Mouse (Mus musculus) myocyte (in vitro differentiated cells): ENCODE data around the gene Ybx2. TPM values are rescaled to one million over a fixed set of nuclear protein-coding genes. Genes with fewer than 3 reads are reported as not detected.
"Not testable (repeated sequence)": the region's sequence is repeated elsewhere in the genome, so short reads cannot be mapped to it uniquely, and the experiment has no call there.

Experiments
- H3K27me3 ChIP-seq: one replicate; pipeline ENCODE4 v1.6.1; 2011; ENCODE audit not compliant: control insufficient read depth, insufficient read depth, insufficient read length
- H3K36me3 ChIP-seq: one replicate; pipeline ENCODE4 v1.6.1; 2011; ENCODE audit not compliant: control insufficient read depth, insufficient read depth
- H3K4me2 ChIP-seq: one replicate; pipeline ENCODE4 v1.6.1; 2011; ENCODE audit warnings: low read depth, control low read depth
- H3K4me3 ChIP-seq: one replicate; pipeline ENCODE4 v1.5.1; 2011; ENCODE audit warnings: mild to moderate bottlenecking, control low read depth, moderate library complexity
- H3K79me2 ChIP-seq: one replicate; pipeline ENCODE4 v1.6.1; 2011; ENCODE audit not compliant: control insufficient read depth, insufficient read depth
- H3ac ChIP-seq: one replicate; pipeline ENCODE4 v1.6.1; 2011; ENCODE audit not compliant: control insufficient read depth, insufficient read length
- CEBPB ChIP-seq: IDR thresholded peaks from 2 replicates; pipeline ENCODE4 v1.6.1; 2011; ENCODE audit warnings: mild to moderate bottlenecking, moderate library complexity; ENCODE audit not compliant: poor library complexity, insufficient read depth, severe bottlenecking
- E2F4 ChIP-seq: IDR thresholded peaks from one replicate; pipeline ENCODE4 v1.6.1; 2011; ENCODE audit warnings: mild to moderate bottlenecking, control low read depth, moderate library complexity; ENCODE audit not compliant: insufficient read depth
- MAX ChIP-seq: IDR thresholded peaks from one replicate; pipeline ENCODE4 v1.6.1; 2011; ENCODE audit warnings: low read depth, mild to moderate bottlenecking, control low read depth
- MYOD1 ChIP-seq, 3 experiments: IDR thresholded peaks; one replicate each; pipeline ENCODE4 v1.6.1; 2011; ENCODE audit warnings: control low read depth in 2 of 3, low read depth in 2 of 3, mild to moderate bottlenecking in 2 of 3, moderate library complexity in 1 of 3; ENCODE audit not compliant: insufficient read length in 2 of 3, control insufficient read depth in 1 of 3
- MYOG ChIP-seq, 3 experiments: IDR thresholded peaks; one replicate each; pipeline ENCODE4 v1.6.1; 2011; ENCODE audit warnings: control low read depth in 2 of 3, low read depth in 2 of 3, mild to moderate bottlenecking in 2 of 3; ENCODE audit not compliant: insufficient read length in 2 of 3, control insufficient read depth in 1 of 3, insufficient read depth in 1 of 3
- POLR2A ChIP-seq: IDR thresholded peaks from one replicate; pipeline ENCODE4 v1.6.1; 2011; ENCODE audit warnings: low read depth, mild to moderate bottlenecking, control low read depth, moderate library complexity; ENCODE audit not compliant: insufficient read length
- POLR2AphosphoS2 ChIP-seq: IDR thresholded peaks from one replicate; pipeline ENCODE4 v1.6.1; 2011; ENCODE audit warnings: low read depth, control low read depth; ENCODE audit not compliant: insufficient read length
- REST ChIP-seq: IDR thresholded peaks from one replicate; pipeline ENCODE4 v1.6.1; 2011; ENCODE audit warnings: mild to moderate bottlenecking, control low read depth, moderate library complexity; ENCODE audit not compliant: insufficient read depth, insufficient read length
- SRF ChIP-seq: IDR thresholded peaks from one replicate; pipeline ENCODE4 v1.6.1; 2011; ENCODE audit warnings: low read depth; ENCODE audit not compliant: control insufficient read depth, insufficient read length
- TCF12 ChIP-seq: IDR thresholded peaks from one replicate; pipeline ENCODE4 v1.6.1; 2011; ENCODE audit warnings: mild to moderate bottlenecking, control low read depth; ENCODE audit not compliant: poor library complexity, insufficient read depth, severe bottlenecking
- TCF3 ChIP-seq: IDR thresholded peaks from one replicate; pipeline ENCODE4 v1.6.1; 2011; ENCODE audit warnings: low read depth, control low read depth; ENCODE audit not compliant: insufficient read length
- USF1 ChIP-seq: IDR thresholded peaks from one replicate; pipeline ENCODE4 v1.6.1; 2011; ENCODE audit warnings: low read depth, mild to moderate bottlenecking, control low read depth, moderate library complexity
- polyA plus RNA-seq: library from polyadenylated mRNA; unstranded; fragments of >200 nt; fragmentation: generic; extraction: Trizol; gene quantifications from one replicate; pipeline ENCODE4 v1.2.1, GENCODE M21; 2012; ENCODE audit warnings: missing spikeins

Gene Ybx2
- polyA plus RNA-seq, 1 experiment, result 0.12 TPM

- no peaks in the 10 kb centered on the region for H3K36me3 ChIP-seq
- no peaks in the 10 kb centered on the region for H3K79me2 ChIP-seq
- no peak for TF ChIP-seq POLR2AphosphoS2
- no peak for TF ChIP-seq USF1
- TF ChIP-seq TCF3, result no peak
- no peak for TF ChIP-seq REST
- no peak for TF ChIP-seq POLR2A
- TF ChIP-seq SRF, result no peak
- TF ChIP-seq CEBPB, result no peak
- TF ChIP-seq E2F4, result no peak
- TF ChIP-seq TCF12, result no peak
- no peak for TF ChIP-seq MAX
- TF ChIP-seq MYOG (IDR thresholded peaks at IDR 0.05; ENCODE audit: control insufficient read depth in 1 of 3, insufficient read depth in 1 of 3, insufficient read length in 2 of 3, low read depth in 2 of 3), result no peak
- no peak for TF ChIP-seq MYOD1 (IDR thresholded peaks at IDR 0.05; ENCODE audit: control insufficient read depth in 1 of 3, insufficient read length in 2 of 3, low read depth in 2 of 3)
- no peak overlapping the region for H3K4me3 ChIP-seq
- no peak overlapping the region for H3ac ChIP-seq
- H3K27me3 ChIP-seq, result peaks cover 9% of the 10 kb centered on the region
- H3K4me2 ChIP-seq, result no peak overlapping the region
These were observed 15.3 kb downstream of the Ybx2 start for GRCm38 (mm10) chr11:69950807-69951459.

GRCm38 (mm10) chr11:69952274-69952673 is 16.7 kb downstream of the Ybx2 start:
- no peaks in the 10 kb centered on the region for H3K79me2 ChIP-seq
- no peak overlapping the region for H3K4me2 ChIP-seq
- peaks cover 11% of the 10 kb centered on the region for H3K27me3 ChIP-seq
- H3K4me3 ChIP-seq, result no peak overlapping the region
- no peak for TF ChIP-seq TCF3
- TF ChIP-seq REST, result no peak
- TF ChIP-seq CEBPB, result no peak
- TF ChIP-seq TCF12, result no peak
- H3K36me3 ChIP-seq, result no peaks in the 10 kb centered on the region
- H3ac ChIP-seq, result no peak overlapping the region

- Histone ChIP-seq H3K27me3 (peaks cover 11% of the 10 kb centered on the region), H3K4me2 (no peak overlapping the region), H3K36me3 (no peaks in the 10 kb centered on the region), H3K4me3 (no peak overlapping the region), H3K79me2 (no peaks in the 10 kb centered on the region), H3ac (no peak overlapping the region)
- TF ChIP-seq TCF12 (no peak), REST (no peak), POLR2A (no peak), E2F4 (no peak), MAX (no peak), USF1 (no peak), CEBPB (no peak), TCF3 (no peak), MYOG (IDR thresholded peaks at IDR 0.05; ENCODE audit: control insufficient read depth in 1 of 3, insufficient read depth in 1 of 3, insufficient read length in 2 of 3, low read depth in 2 of 3) (no peak), MYOD1 (IDR thresholded peaks at IDR 0.05; ENCODE audit: control insufficient read depth in 1 of 3, insufficient read length in 2 of 3, low read depth in 2 of 3) (no peak), POLR2AphosphoS2 (no peak), SRF (no peak)
These were observed 17.8 kb downstream of the Ybx2 start for GRCm38 (mm10) chr11:69953267-69953915.

- peaks cover 11% of the 10 kb centered on the region for H3K27me3 ChIP-seq
- H3K79me2 ChIP-seq, H3K36me3 ChIP-seq, H3ac ChIP-seq, H3K4me3 ChIP-seq, H3K4me2 ChIP-seq: not testable (repeated sequence)
These were observed 20.0 kb downstream of the Ybx2 start for GRCm38 (mm10) chr11:69955618-69956017.

- TF ChIP-seq E2F4, result no peak
- no peak for TF ChIP-seq SRF
- TF ChIP-seq TCF12, result no peak
- TF ChIP-seq POLR2AphosphoS2, result no peak
- no peak for TF ChIP-seq USF1
- TF ChIP-seq CEBPB, result no peak
- TF ChIP-seq MYOG (IDR thresholded peaks at IDR 0.05; ENCODE audit: control insufficient read depth in 1 of 3, insufficient read depth in 1 of 3, insufficient read length in 2 of 3, low read depth in 2 of 3), result no peak
- TF ChIP-seq MAX, result no peak
- no peak for TF ChIP-seq REST
- TF ChIP-seq TCF3, result no peak
- TF ChIP-seq POLR2A, result no peak
- no peak for TF ChIP-seq MYOD1 (IDR thresholded peaks at IDR 0.05; ENCODE audit: control insufficient read depth in 1 of 3, insufficient read length in 2 of 3, low read depth in 2 of 3)
- Histone ChIP-seq H3K4me3 (no peak overlapping the region), H3K36me3 (no peaks in the 10 kb centered on the region), H3K27me3 (peaks cover 11% of the 10 kb centered on the region), H3K79me2 (no peaks in the 10 kb centered on the region), H3K4me2 (no peak overlapping the region), H3ac (no peak overlapping the region)
These were observed 20.6 kb downstream of the Ybx2 start for GRCm38 (mm10) chr11:69956218-69956617.
